In the genomic region with DNA sequence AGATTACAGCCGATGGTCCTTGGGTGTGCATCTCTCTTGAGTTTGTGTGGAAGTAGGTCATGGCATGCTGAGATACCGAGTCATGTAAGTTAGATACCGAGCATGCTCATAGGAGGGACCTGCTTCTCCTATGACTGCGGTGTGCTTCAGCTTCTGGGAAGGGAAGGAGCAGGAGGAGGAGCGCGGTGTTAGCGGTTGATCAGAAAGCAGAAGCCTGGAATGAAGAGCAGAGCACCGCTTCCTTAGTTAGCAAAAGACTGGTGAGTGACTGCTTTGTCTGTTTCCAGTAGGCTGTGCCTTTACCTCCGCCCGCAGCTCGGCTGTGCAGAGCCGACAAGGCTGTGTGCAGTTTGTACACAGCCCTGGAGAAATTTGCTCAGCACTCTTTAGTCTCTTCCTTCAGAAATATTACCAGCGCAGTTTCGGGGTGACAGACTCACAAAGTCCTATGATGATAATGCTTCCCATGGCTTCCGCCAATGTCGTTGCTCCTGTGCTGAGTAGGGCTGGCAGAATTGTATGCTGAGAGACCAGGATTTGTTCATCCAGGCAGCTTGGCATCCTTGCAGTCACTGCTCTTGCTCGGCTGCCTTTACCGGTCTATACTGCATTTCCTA, we compare ENCODE assay signal across 8 mouse cellular contexts.
DNase-seq lines count a peak whose midpoint lies in the region; ATAC-seq lines count a peak whose summit lies in the region.
"Had no signal": no experiment of that assay in that cellular context is flagged by ENCODE, and none has a peak within 500 bp of the region (broad histone marks: within the 10 kb centered on the region; RNA-seq: fewer than 3 reads in every experiment).

No protein-coding gene starts in this region.

- intact Hi-C loops in left cerebral cortex, postnatal 4 days (cut with DNase I): no loop called here

- H3K4me1 ChIP-seq in hindbrain, embryonic 14.5 days (replicated peaks; ENCODE audit: control insufficient read depth, insufficient read depth, low read length): 0 out of 2 replicates have a peak, but pooled peaks cover 9% of the 10 kb centered on the region

- no peak overlapping the region for H3K4me3 ChIP-seq in hindbrain, embryonic 14.5 days (replicated peaks; ENCODE audit: low read length)

- no peaks in the 10 kb centered on the region for H3K36me3 ChIP-seq in hindbrain, embryonic 14.5 days (replicated peaks; ENCODE audit: control insufficient read depth, insufficient read depth)

- H3K4me2 ChIP-seq in hindbrain, embryonic 14.5 days (replicated peaks): no peak overlapping the region

- 78% methylated on average over 18 of the region's 18 CpGs for WGBS in hindbrain, embryonic 14.5 days

- peak; percentile 55; the same call in 1 of the 2 replicates for ATAC-seq in hindbrain, embryonic 14.5 days (ENCODE audit: low FRiP score)

- no peaks in the 10 kb centered on the region for H3K27me3 ChIP-seq in hindbrain, embryonic 14.5 days (ENCODE audit: control insufficient read depth, insufficient read depth, low read length)

- no peak overlapping the region for H3K9ac ChIP-seq in hindbrain, embryonic 14.5 days
- H3K9ac ChIP-seq: liver, embryonic 14.5 days had no signal

- H3K9me3 ChIP-seq in hindbrain, embryonic 14.5 days (ENCODE audit: control insufficient read depth, low read length): no peaks in the 10 kb centered on the region

- H3K27ac ChIP-seq in hindbrain, embryonic 14.5 days: no peak overlapping the region
- H3K27ac ChIP-seq: liver, embryonic 14.5 days had no signal

- peak; percentile 27 to 44 for DNase-seq in left cerebral cortex, adult 18-20 months (ENCODE audit: low spot score in 2 of 2)
- no peak for DNase-seq in left cerebral cortex, postnatal 4 days
- peak; percentile 84 for DNase-seq in cerebellum, adult 9-10 months
- no peak for DNase-seq in hindbrain, embryonic 14.5 days (ENCODE audit: low spot score)
- peak; percentile 59 to 60 for DNase-seq in right cerebral cortex, adult 2 months (ENCODE audit: low spot score in 2 of 2)
- DNase-seq in adrenal gland, adult 2 months: no peak
- no peak for DNase-seq in kidney, adult 18-20 months

Comparison
In these comparisons a context has a peak if more than half of its experiments do, and no peak if none do; other contexts are left out.
1. DNase-seq: peak in left cerebral cortex, adult 18-20 months (2 of 2), cerebellum, adult 9-10 months (single experiment) and right cerebral cortex, adult 2 months (2 of 2); none in left cerebral cortex, postnatal 4 days (single experiment), hindbrain, embryonic 14.5 days (single experiment), adrenal gland, adult 2 months (single experiment) and kidney, adult 18-20 months (single experiment).